Mouse (Mus musculus) kidney, embryonic 14.5 days (tissue): Measurements from ENCODE around the gene Lrmp. TPM values are rescaled to one million over a fixed set of nuclear protein-coding genes. Genes with fewer than 3 reads are reported as not detected.

Experiments used
- ATAC-seq: fragments of 200-750 bp; cut with Nextera tagmentation; 2 replicates; pipeline ENCODE4 v1.8.0; 2017; ENCODE audit warnings: moderate number of reproducible peaks, mild to moderate bottlenecking, moderate TSS enrichment, moderate library complexity; ENCODE audit not compliant: low FRiP score, low TSS enrichment
- H3K27ac ChIP-seq: fragments of 300-500 bp; sonication (generic); 2 replicates; pipeline ENCODE4 v1.5.1; 2014; ENCODE audit warnings: low read depth, mild to moderate bottlenecking, low read length, moderate library complexity, mixed read lengths
- H3K27me3 ChIP-seq: fragments of 300-500 bp; sonication (generic); 2 replicates; pipeline ENCODE4 v1.6.1; 2014; ENCODE audit warnings: mild to moderate bottlenecking, low read length; ENCODE audit not compliant: control insufficient read depth, insufficient read depth
- H3K36me3 ChIP-seq: fragments of 300-500 bp; sonication (generic); 2 replicates; pipeline ENCODE4 v1.6.1; 2014; ENCODE audit warnings: low read length, mixed read lengths; ENCODE audit not compliant: control insufficient read depth, insufficient read depth
- H3K4me1 ChIP-seq: fragments of 300-500 bp; sonication (generic); 2 replicates; pipeline ENCODE4 v1.6.1; 2014; ENCODE audit warnings: low read length, mixed read lengths; ENCODE audit not compliant: control insufficient read depth, insufficient read depth
- H3K4me2 ChIP-seq: fragments of 300-500 bp; sonication (generic); replicated peaks from 2 replicates; pipeline ENCODE4 v1.6.1; 2014; ENCODE audit warnings: low read depth, mild to moderate bottlenecking, low read length
- H3K4me3 ChIP-seq: fragments of 300-500 bp; sonication (generic); 2 replicates; pipeline ENCODE4 v1.5.1; 2014; ENCODE audit warnings: mild to moderate bottlenecking, low read length
- H3K9ac ChIP-seq: fragments of 300-500 bp; sonication (generic); 2 replicates; pipeline ENCODE4 v1.6.1; 2014; ENCODE audit warnings: low read depth, mild to moderate bottlenecking, low read length, moderate library complexity
- H3K9me3 ChIP-seq: fragments of 300-500 bp; sonication (generic); 2 replicates; pipeline ENCODE4 v1.6.1; 2016; ENCODE audit warnings: low read length; ENCODE audit not compliant: control insufficient read depth
- WGBS: fragments of 180-500 bp; shearing (Covaris S2); extraction: QIAGEN DNeasy Blood & Tissue Kit; methylation state at CpG from one replicate; pipeline ENCODE4 v1.1.7; 2014; 5-methylcytosine and 5-hydroxymethylcytosine counted together
- polyA plus RNA-seq: library from polyadenylated mRNA; unstranded; fragments of >200 nt; fragmentation: Nextera tagmentation; extraction: Ambion mirVana; gene quantifications from 2 replicates; pipeline ENCODE4 v1.2.1, GENCODE M21; 2014

The Lrmp gene
- polyA plus RNA-seq, 1 experiment from 2014 or later, result 1.0 TPM

DNA sequence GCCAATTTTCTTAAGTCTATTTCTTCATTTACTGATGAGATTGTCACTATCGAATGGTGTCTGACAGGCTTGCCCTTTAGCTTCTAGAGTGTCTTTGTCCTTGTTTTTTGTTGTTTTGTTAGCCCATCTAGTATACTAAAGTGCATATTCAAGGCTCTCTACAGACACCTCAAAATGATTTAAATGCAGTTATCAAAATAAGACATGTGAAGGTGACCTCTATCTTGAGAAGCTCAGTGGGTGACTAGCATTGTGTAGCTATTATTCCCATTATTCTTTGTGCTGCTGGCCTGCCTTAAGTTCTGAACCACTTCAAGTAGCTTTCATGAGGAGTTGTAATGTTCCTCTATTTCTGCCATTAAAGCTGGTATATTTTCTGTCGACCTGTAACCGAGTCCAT lies 100.4 kb downstream of the Lrmp start:
- WGBS, result 90% methylated on average over 3 of the region's 3 CpGs
- no peak overlapping the region for H3K4me3 ChIP-seq
- H3K27ac ChIP-seq, result no peak overlapping the region
- H3K9ac ChIP-seq, result no peak overlapping the region
- H3K27me3 ChIP-seq, result no peaks in the 10 kb centered on the region
- H3K4me2 ChIP-seq, result no peak overlapping the region
- H3K36me3 ChIP-seq, result peaks cover 30% of the 10 kb centered on the region
- H3K9me3 ChIP-seq, result no peaks in the 10 kb centered on the region
- ATAC-seq, result no peak
- H3K4me1 ChIP-seq, result peaks cover 6% of the 10 kb centered on the region

GRCm38 (mm10) chr6:145224246-145224645 lies 108.8 kb downstream of the Lrmp start:
- H3K36me3 ChIP-seq, result peaks cover 25% of the 10 kb centered on the region
- H3K4me1 ChIP-seq, result no peaks in the 10 kb centered on the region
- H3K9me3 ChIP-seq, result no peaks in the 10 kb centered on the region
- WGBS, result 88% methylated on average over 6 of the region's 6 CpGs
- no peak overlapping the region for H3K4me3 ChIP-seq
- ATAC-seq, result no peak
- no peaks in the 10 kb centered on the region for H3K27me3 ChIP-seq
- H3K27ac ChIP-seq, result no peak overlapping the region
- H3K4me2 ChIP-seq, result no peak overlapping the region
- no peak overlapping the region for H3K9ac ChIP-seq

Other genes starting within 250 kb of the Lrmp start
- gene Bcat1, start 39.5 kb upstream of the Lrmp start, polyA plus RNA-seq, result 6.5 and 8.6 TPM in 2 replicates
- gene Casc1, start 95.4 kb downstream of the Lrmp start, polyA plus RNA-seq, result 0.20 and 0.79 TPM in 2 replicates
- gene Etfrf1, start 95.5 kb downstream of the Lrmp start, polyA plus RNA-seq, result 39.2 and 47.3 TPM in 2 replicates
- gene Kras, start 134.6 kb downstream of the Lrmp start, polyA plus RNA-seq, result 79.4 and 97.9 TPM in 2 replicates